Mouse (Mus musculus): Measurements from ENCODE around the gene Ace. TPM values are rescaled to one million over a fixed set of nuclear protein-coding genes. Genes with fewer than 3 reads are reported as not detected.
A peak's percentile ranks its signal among the peaks of the same experiment; 100 is the strongest.

The Ace gene
- polyA plus RNA-seq, 1 experiment, result 1.3 TPM

DNA sequence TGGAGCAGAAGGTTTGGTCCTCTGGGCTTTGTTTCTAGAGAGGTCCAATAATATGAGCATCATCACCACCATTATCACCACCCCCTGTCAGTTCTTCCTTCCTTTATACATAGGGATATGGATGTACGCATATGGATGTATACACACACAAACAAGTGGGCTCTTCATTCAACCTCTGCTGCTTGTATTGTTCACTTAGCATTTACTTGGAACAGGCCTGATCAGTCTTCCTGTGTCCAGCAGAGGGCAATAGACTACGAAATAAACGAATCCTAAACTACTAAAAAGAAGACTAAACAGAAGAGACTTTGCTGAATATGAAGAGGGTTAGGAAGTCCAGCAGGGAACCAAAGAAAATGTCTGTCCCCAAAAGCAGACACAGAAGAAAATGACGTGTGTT is 34.0 kb downstream of the Ace start:
- Histone ChIP-seq H3K4me3 (ENCODE audit: insufficient read depth, poor library complexity, severe bottlenecking) (no peak overlapping the region), H3K79me2 (ENCODE audit: control insufficient read depth, insufficient read depth) (no peaks in the 10 kb centered on the region), H3K79me3 (ENCODE audit: low read depth) (no peaks in the 10 kb centered on the region), H3K27me3 (ENCODE audit: control insufficient read depth, insufficient read depth, insufficient read length) (peaks cover 37% of the 10 kb centered on the region), H3K36me3 (ENCODE audit: control insufficient read depth, insufficient read depth) (no peaks in the 10 kb centered on the region), H3ac (ENCODE audit: control insufficient read depth, insufficient read length, low read depth) (no peak overlapping the region)
- TF ChIP-seq MYOG (IDR thresholded peaks at IDR 0.05; ENCODE audit: control insufficient read depth, extremely low read depth, insufficient read length), result no peak
- no peak for TF ChIP-seq CEBPB (IDR thresholded peaks at IDR 0.05; ENCODE audit: low read depth)
- TF ChIP-seq FOSL1 (IDR thresholded peaks at IDR 0.05; ENCODE audit: insufficient read depth, low read length, poor library complexity, severe bottlenecking), result no peak

GRCm38 (mm10) chr11:106004576-106004975 is 36.8 kb downstream of the Ace start:
- TF ChIP-seq CTCF (IDR thresholded peaks at IDR 0.05; ENCODE audit: control insufficient read depth, insufficient read depth, insufficient read length), result no peak
- TF ChIP-seq FOSL1 (IDR thresholded peaks at IDR 0.05; ENCODE audit: insufficient read depth, low read length, poor library complexity, severe bottlenecking), result no peak
- H3ac ChIP-seq (ENCODE audit: control insufficient read depth, insufficient read length, low read depth), result no peak overlapping the region
- no peaks in the 10 kb centered on the region for H3K79me2 ChIP-seq (ENCODE audit: control insufficient read depth, insufficient read depth)
- H3K36me3 ChIP-seq (ENCODE audit: control insufficient read depth, insufficient read depth), result no peaks in the 10 kb centered on the region
- H3K4me3 ChIP-seq (ENCODE audit: insufficient read depth, poor library complexity, severe bottlenecking), result no peak overlapping the region
- no peaks in the 10 kb centered on the region for H3K79me3 ChIP-seq (ENCODE audit: low read depth)
- H3K27me3 ChIP-seq (ENCODE audit: control insufficient read depth, insufficient read depth, insufficient read length), result peaks cover 31% of the 10 kb centered on the region

DNA sequence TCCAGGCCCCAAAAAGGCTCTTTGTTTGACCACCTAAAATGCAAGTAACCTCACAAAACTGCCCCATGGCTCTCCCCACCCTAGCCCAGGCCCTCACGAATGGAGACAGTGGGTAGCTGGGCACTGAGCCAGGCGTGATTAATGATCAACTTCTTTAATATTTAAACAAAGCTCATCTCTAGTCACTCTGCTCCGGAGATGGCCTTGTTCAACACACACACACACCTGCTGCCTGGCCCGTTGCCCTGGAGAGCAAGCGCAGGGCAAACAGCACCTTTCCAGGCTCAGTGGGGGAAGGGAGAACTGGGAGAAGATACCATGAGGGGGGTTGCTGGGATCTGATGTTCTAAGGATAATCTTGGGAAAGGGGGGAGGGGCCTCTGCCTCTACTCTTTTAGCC is 38.2 kb downstream of the Ace start:
- no peaks in the 10 kb centered on the region for H3K79me2 ChIP-seq (ENCODE audit: control insufficient read depth, insufficient read depth)
- no peaks in the 10 kb centered on the region for H3K79me3 ChIP-seq (ENCODE audit: low read depth)
- no peak overlapping the region for H3K4me3 ChIP-seq (ENCODE audit: insufficient read depth, poor library complexity, severe bottlenecking)
- H3K27me3 ChIP-seq (ENCODE audit: control insufficient read depth, insufficient read depth, insufficient read length), result peaks cover 42% of the 10 kb centered on the region
- H3K36me3 ChIP-seq (ENCODE audit: control insufficient read depth, insufficient read depth), result no peaks in the 10 kb centered on the region
- no peak for TF ChIP-seq MAX (IDR thresholded peaks at IDR 0.05)
- no peak for TF ChIP-seq MYOG (IDR thresholded peaks at IDR 0.05; ENCODE audit: control insufficient read depth, extremely low read depth, insufficient read length)
- TF ChIP-seq MYOD1 (IDR thresholded peaks at IDR 0.05; ENCODE audit: control insufficient read depth, insufficient read length, low read depth), result no peak
- TF ChIP-seq CTCF (IDR thresholded peaks at IDR 0.05; ENCODE audit: control insufficient read depth, insufficient read depth, insufficient read length), result no peak
- TF ChIP-seq USF1 (IDR thresholded peaks at IDR 0.05; ENCODE audit: low read depth), result no peak
- TF ChIP-seq CEBPB (IDR thresholded peaks at IDR 0.05; ENCODE audit: low read depth), result no peak
- no peak for TF ChIP-seq FOSL1 (IDR thresholded peaks at IDR 0.05; ENCODE audit: insufficient read depth, low read length, poor library complexity, severe bottlenecking)
- H3ac ChIP-seq (ENCODE audit: control insufficient read depth, insufficient read length, low read depth), result no peak overlapping the region

- H3K27me3 ChIP-seq (ENCODE audit: control insufficient read depth, insufficient read depth, insufficient read length), result peaks cover 52% of the 10 kb centered on the region
- H3ac ChIP-seq (ENCODE audit: control insufficient read depth, insufficient read length, low read depth), result peak within 1 kb of the TSS; percentile 50
- no peaks in the 10 kb centered on the region for H3K79me2 ChIP-seq (ENCODE audit: control insufficient read depth, insufficient read depth)
- no peaks in the 10 kb centered on the region for H3K36me3 ChIP-seq (ENCODE audit: control insufficient read depth, insufficient read depth)
- H3K4me3 ChIP-seq (ENCODE audit: insufficient read depth, poor library complexity, severe bottlenecking), result no peak within 1 kb of the TSS
- H3K79me3 ChIP-seq (ENCODE audit: low read depth), result no peaks in the 10 kb centered on the region
- TF ChIP-seq MAX (IDR thresholded peaks at IDR 0.05), result peak; percentile 84
- TF ChIP-seq CTCF (IDR thresholded peaks at IDR 0.05; ENCODE audit: control insufficient read depth, insufficient read depth, insufficient read length), result no peak
These were observed 40.1 kb downstream of the Ace start, which contains the start of gene Kcnh6 for GRCm38 (mm10) chr11:106007821-106008220. Kcnh6 (plus strand) TSS chr11:106008124.

DNA sequence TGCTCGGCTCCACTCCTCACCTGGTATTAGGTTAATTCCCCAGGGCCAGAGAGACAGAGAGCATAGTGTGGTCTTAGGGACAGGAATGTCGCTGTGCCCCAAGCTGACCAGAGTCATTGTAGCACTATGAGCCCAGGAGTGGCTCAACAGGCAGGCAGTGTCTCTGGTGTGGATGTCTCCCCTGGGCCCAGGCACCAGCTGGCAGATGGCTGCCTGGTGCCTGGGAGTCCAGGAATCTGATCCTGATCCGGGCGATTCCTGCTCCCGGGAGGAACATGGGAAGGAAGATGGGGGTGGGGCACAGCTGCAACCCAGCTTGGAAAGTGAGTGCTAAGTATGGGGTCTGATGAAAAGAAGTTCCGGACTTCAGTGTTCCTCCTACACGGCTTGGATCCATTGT is 45.0 kb downstream of the Ace start:
- H3K4me3 ChIP-seq (ENCODE audit: insufficient read depth, poor library complexity, severe bottlenecking), result no peak overlapping the region
- no peaks in the 10 kb centered on the region for H3K79me3 ChIP-seq (ENCODE audit: low read depth)
- peaks cover 81% of the 10 kb centered on the region for H3K27me3 ChIP-seq (ENCODE audit: control insufficient read depth, insufficient read depth, insufficient read length)
- TF ChIP-seq USF1 (IDR thresholded peaks at IDR 0.05; ENCODE audit: low read depth) (no peak), MYOD1 (IDR thresholded peaks at IDR 0.05; ENCODE audit: control insufficient read depth, insufficient read length, low read depth) (no peak), CTCF (IDR thresholded peaks at IDR 0.05; ENCODE audit: control insufficient read depth, insufficient read depth, insufficient read length) (no peak), MYOG (IDR thresholded peaks at IDR 0.05; ENCODE audit: control insufficient read depth, extremely low read depth, insufficient read length) (no peak), CEBPB (IDR thresholded peaks at IDR 0.05; ENCODE audit: low read depth) (no peak), FOSL1 (IDR thresholded peaks at IDR 0.05; ENCODE audit: insufficient read depth, low read length, poor library complexity, severe bottlenecking) (no peak), MAX (IDR thresholded peaks at IDR 0.05) (no peak)
- H3K36me3 ChIP-seq (ENCODE audit: control insufficient read depth, insufficient read depth), result no peaks in the 10 kb centered on the region
- no peak overlapping the region for H3ac ChIP-seq (ENCODE audit: control insufficient read depth, insufficient read length, low read depth)
- no peaks in the 10 kb centered on the region for H3K79me2 ChIP-seq (ENCODE audit: control insufficient read depth, insufficient read depth)

- no peak overlapping the region for H3K4me3 ChIP-seq (ENCODE audit: insufficient read depth, poor library complexity, severe bottlenecking)
- no peaks in the 10 kb centered on the region for H3K79me2 ChIP-seq (ENCODE audit: control insufficient read depth, insufficient read depth)
- H3K27me3 ChIP-seq (ENCODE audit: control insufficient read depth, insufficient read depth, insufficient read length), result peaks cover 77% of the 10 kb centered on the region
- H3ac ChIP-seq (ENCODE audit: control insufficient read depth, insufficient read length, low read depth), result no peak overlapping the region
- TF ChIP-seq USF1 (IDR thresholded peaks at IDR 0.05; ENCODE audit: low read depth) (no peak), MYOG (IDR thresholded peaks at IDR 0.05; ENCODE audit: control insufficient read depth, extremely low read depth, insufficient read length) (no peak), MAX (IDR thresholded peaks at IDR 0.05) (no peak), CTCF (IDR thresholded peaks at IDR 0.05; ENCODE audit: control insufficient read depth, insufficient read depth, insufficient read length) (no peak), MYOD1 (IDR thresholded peaks at IDR 0.05; ENCODE audit: control insufficient read depth, insufficient read length, low read depth) (no peak)
- H3K79me3 ChIP-seq (ENCODE audit: low read depth), result no peaks in the 10 kb centered on the region
- H3K36me3 ChIP-seq (ENCODE audit: control insufficient read depth, insufficient read depth), result no peaks in the 10 kb centered on the region
These were observed 45.9 kb downstream of the Ace start for GRCm38 (mm10) chr11:106013556-106014225.
